Mouse (Mus musculus): ENCODE data around the gene Siglece. TPM values are rescaled to one million over a fixed set of nuclear protein-coding genes. Genes with fewer than 3 reads are reported as not detected.

Siglece gene
- 0.53 and 0.58 TPM in 2 replicates for polyA plus RNA-seq (2012; rRNA removed)

DNA sequence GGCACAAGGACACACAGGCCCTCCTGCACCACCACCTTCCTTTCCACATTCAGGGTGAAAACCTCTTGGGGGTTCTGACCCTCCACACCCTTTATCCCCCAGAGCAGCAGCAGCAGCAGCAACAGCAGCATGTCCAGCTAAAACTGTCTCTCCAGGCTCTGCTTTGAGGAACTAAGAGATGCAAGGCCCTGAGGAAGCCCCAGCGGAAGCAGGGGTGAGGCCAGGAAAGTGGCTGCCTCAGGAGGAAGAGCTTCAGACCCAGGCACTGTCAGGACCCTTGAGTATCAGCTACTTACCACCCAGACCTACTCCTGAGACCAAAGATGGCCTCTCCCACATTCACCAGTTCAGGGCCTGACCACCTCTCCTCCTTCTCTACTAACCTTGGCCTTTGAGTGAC is at the start of gene Siglece:
Siglece (minus strand) TSS at position 160 of the 400 bp plus-strand sequence.

DNA sequence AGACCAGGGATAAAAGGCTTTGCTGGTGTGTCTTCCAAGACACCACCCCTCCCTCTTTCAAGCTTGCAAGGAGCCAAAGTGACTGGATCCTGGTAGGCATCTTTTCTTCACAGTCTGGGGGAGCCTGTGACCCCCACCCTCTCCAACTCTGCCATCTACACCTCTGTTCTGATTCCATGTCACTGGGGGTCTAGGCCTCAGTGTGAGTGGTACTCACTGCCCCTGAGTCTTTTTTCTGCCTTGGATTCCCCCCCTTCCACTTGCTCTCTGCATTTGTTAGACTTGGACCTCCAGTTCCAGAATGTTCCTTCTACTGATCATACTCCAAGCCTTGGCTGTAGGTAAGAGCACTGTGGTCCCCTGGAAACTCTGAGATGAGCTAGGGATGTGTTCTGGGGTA is 30.2 kb upstream of the Siglece start, which contains the start of gene Klk14:
Klk14 (plus strand) TSS at position 301 of the 400 bp plus-strand sequence.

DNA sequence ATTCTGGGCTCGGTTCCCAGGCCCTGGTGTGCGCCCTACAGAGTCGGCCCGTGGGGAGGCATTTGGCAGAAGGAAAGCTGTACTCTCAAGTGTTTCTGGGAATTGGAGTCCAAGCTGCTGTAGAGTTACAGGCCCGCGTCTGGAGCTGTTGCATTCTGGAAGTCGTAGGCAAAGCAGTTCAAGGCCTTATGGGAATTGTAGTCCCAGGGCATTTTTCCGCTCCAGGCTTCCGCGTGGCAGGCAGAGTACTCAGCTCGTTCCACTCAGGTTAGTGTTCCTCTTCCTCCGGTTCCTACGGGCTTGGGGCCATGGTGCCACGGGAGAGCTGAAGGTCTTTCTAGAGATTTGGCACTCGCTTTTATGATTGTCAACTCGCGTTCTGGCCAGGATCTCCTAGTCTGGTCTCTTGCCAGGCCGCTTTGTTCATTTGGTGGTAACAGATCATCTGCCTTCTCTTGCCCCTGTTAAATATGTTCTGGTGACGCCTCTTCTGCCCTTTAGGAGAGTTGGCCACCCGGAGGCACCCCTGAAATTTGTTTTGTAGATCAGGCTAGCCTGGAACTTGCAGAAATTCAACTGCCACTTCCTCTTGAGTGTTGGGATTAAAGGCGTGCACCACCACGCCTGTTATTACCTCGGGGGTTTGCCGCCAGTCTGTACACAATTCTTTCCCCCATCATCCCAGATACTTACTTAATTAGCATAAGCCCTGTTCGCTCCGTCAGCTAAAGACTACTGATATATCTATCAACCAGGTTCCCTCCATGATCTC is 12.0 kb upstream of the Siglece start, which contains the start of gene Ctu1:
Ctu1 (plus strand) TSS at position 208 of the 772 bp plus-strand sequence.

DNA sequence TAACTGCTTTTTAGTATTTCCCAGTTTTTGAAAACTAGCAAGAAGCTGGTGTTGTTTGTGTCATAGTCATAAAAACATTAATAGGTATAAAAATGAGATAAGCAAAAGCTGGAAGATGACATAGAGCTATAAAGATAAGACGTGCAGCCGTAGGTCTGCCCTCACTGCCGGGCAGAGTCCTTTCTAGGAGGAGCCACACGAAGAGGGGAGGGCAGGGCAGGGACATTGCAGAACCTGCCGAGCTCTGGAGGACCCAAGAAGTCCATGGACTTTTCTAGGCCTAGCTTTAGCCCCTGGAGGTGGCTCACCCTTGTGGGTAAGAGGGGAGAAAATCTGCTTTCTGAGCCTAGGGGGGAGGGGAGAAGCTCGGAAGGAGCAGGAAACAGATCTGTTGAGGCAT is 25.5 kb downstream of the Siglece start, which contains the start of gene Ceacam18:
Ceacam18 (plus strand) TSS at position 208 of the 400 bp plus-strand sequence.

DNA sequence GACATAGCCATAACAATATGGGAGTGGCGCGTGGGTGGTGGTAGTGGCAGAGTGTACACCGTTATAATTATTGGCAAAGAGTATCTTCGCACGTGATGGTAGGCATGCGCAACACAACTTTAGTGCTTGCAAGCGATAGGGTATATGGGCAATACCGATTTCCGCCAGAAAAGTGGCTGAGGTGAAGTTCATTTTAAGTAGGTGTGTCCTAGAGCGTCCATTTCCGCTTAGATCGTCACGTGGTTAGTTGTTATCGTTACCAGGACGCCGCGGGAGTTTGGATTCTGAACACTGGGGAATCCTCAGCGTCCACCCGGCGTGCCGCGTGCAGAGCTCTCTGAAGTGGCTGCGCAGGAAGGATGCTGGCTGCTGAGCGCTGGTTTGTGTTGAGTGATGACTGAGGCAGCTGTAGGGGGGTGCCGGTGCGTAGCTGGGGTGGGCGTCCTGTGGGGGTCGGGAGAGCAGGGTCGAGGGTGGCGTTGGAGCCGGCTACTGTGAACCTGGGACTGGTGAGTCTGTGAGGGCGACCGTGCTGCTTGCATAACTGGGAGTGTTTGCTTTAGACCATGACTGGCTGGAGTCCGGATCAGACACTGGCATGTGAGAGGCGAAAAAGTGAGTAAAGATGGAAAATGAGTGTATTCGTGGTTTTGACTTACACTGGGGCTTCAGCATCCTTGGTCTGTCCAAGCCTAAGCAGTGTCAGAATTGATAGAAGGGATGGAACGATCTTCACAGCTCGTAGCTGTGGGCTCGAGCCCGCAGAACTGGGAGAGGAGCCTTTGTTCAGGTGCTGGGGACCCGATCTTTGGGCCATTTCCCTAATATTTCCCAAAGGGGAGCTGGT is 52.8 kb downstream of the Siglece start, which contains the start of gene Zfp819:
Zfp819 (plus strand) TSS at position 274 of the 847 bp plus-strand sequence.

Other genes starting within 250 kb of the Siglece start
- 0.16 TPM in 1 of 2 replicates, not detected in the other for gene Lim2, start 232.5 kb downstream of the Siglece start, polyA plus RNA-seq (2012; rRNA removed)
- not detected in 2 replicates for gene Nkg7, start 223.1 kb downstream of the Siglece start, polyA plus RNA-seq (2012; rRNA removed)
- gene Cldnd2, start 219.4 kb downstream of the Siglece start, polyA plus RNA-seq (2012; rRNA removed): not detected in 2 replicates
- 144 and 159 TPM in 2 replicates for gene Etfb, start 216.1 kb downstream of the Siglece start, polyA plus RNA-seq (2012; rRNA removed)
- gene Gm45233, start 216.0 kb downstream of the Siglece start, polyA plus RNA-seq (2012; rRNA removed): 0.34 and 0.98 TPM in 2 replicates
- 3.1 and 3.4 TPM in 2 replicates for gene Vsig10l, start 197.0 kb downstream of the Siglece start, polyA plus RNA-seq (2012; rRNA removed)
- gene Iglon5, start 170.1 kb downstream of the Siglece start, polyA plus RNA-seq (2012; rRNA removed): 23.5 and 37.8 TPM in 2 replicates
- not detected in 2 replicates for gene 4931406B18Rik, start 154.2 kb downstream of the Siglece start, polyA plus RNA-seq (2012; rRNA removed)
- gene Cd33, start 115.7 kb downstream of the Siglece start, polyA plus RNA-seq (2012; rRNA removed): 0.83 and 2.2 TPM in 2 replicates
- 8.8 TPM in 2 replicates for gene Zfp658, start 97.9 kb downstream of the Siglece start, polyA plus RNA-seq (2012; rRNA removed)
- 5.7 and 8.6 TPM in 2 replicates for gene Zfp719, start 80.6 kb downstream of the Siglece start, polyA plus RNA-seq (2012; rRNA removed)
- gene Zfp819, start 53.0 kb downstream of the Siglece start, polyA plus RNA-seq (2012; rRNA removed): 0.60 and 0.61 TPM in 2 replicates
- 0.04 TPM in 1 of 2 replicates, not detected in the other for gene Ceacam18, start 25.5 kb downstream of the Siglece start, polyA plus RNA-seq (2012; rRNA removed)
- gene Ctu1, start 11.9 kb upstream of the Siglece start, polyA plus RNA-seq (2012; rRNA removed): 12.8 and 13.0 TPM in 2 replicates
- 0.13 and 0.22 TPM in 2 replicates for gene Klk14, start 30.3 kb upstream of the Siglece start, polyA plus RNA-seq (2012; rRNA removed)
- 0.16 and 0.27 TPM in 2 replicates for gene Klk13, start 52.4 kb upstream of the Siglece start, polyA plus RNA-seq (2012; rRNA removed)
- not detected in 2 replicates for gene Klk12, start 108.7 kb upstream of the Siglece start, polyA plus RNA-seq (2012; rRNA removed)
- not detected in 2 replicates for gene Klk11, start 114.4 kb upstream of the Siglece start, polyA plus RNA-seq (2012; rRNA removed)
- 0.18 and 0.27 TPM in 2 replicates for gene Klk10, start 120.9 kb upstream of the Siglece start, polyA plus RNA-seq (2012; rRNA removed)
- 0.04 TPM in 1 of 2 replicates, not detected in the other for gene Klk9, start 131.7 kb upstream of the Siglece start, polyA plus RNA-seq (2012; rRNA removed)
- 9.3 TPM in 2 replicates for gene Klk8, start 137.4 kb upstream of the Siglece start, polyA plus RNA-seq (2012; rRNA removed)
- gene Klk7, start 151.1 kb upstream of the Siglece start, polyA plus RNA-seq (2012; rRNA removed): 0.07 and 0.12 TPM in 2 replicates
- 0.17 TPM in 1 of 2 replicates, not detected in the other for gene Klk6, start 164.3 kb upstream of the Siglece start, polyA plus RNA-seq (2012; rRNA removed)
- 0.05 and 0.07 TPM in 2 replicates for gene Klk5, start 181.8 kb upstream of the Siglece start, polyA plus RNA-seq (2012; rRNA removed)
- gene Klk4, start 221.0 kb upstream of the Siglece start, polyA plus RNA-seq (2012; rRNA removed): 0.15 TPM in 1 of 2 replicates, not detected in the other

Data from central nervous system, embryonic 11.5 days (tissue).